Mouse (Mus musculus) gastrocnemius, postnatal 10 days (tissue): Measurements from ENCODE around the gene Fam136a. TPM values are rescaled to one million over a fixed set of nuclear protein-coding genes. Genes with fewer than 3 reads are reported as not detected.
A peak's percentile ranks its signal among the peaks of the same experiment; 100 is the strongest.
"Not testable (repeated sequence)": the region's sequence is repeated elsewhere in the genome, so short reads cannot be mapped to it uniquely, and the experiment has no call there.

Experiments used
- DNase-seq: peaks from one replicate; pipeline ENCODE4 v3.0.0; 2021; ENCODE audit warnings: mixed read lengths
- long read RNA-seq, 2 experiments: library from polyadenylated mRNA; stranded (forward); transcript quantifications; one replicate each; pipeline ENCODE4 v2.0.0; 2021
- total RNA-seq, 2 experiments: library from RNA; stranded (reverse); gene quantifications; 2 replicates each; pipeline ENCODE4 v1.2.3; 2021

Fam136a gene
- total RNA-seq, result 10 to 100 TPM; 23.8 to 30.4 TPM
- long read RNA-seq, experiment 1, transcript Fam136a-201 (3 exons, 1,643 nt), result major isoform, 67 of 76 reads
- long read RNA-seq, experiment 1, partial matches to known transcripts, result 0 of 76 reads
- long read RNA-seq, experiment 1, other reads (novel, unspliced or antisense), result 9 of 76 reads
- long read RNA-seq, experiment 2, transcript Fam136a-201 (3 exons, 1,643 nt), result major isoform, 69 of 77 reads
- long read RNA-seq, experiment 2, partial matches to known transcripts, result 1 of 77 reads
- long read RNA-seq, experiment 2, other reads (novel, unspliced or antisense), result 7 of 77 reads

- peak; percentile 96 for DNase-seq
Measured at GRCm38 (mm10) chr6:86365371-86366124, at the start of gene Fam136a. Gene Fam136a, plus strand, starts transcription at chr6:86365646.

- no peak for DNase-seq
Measured at GRCm38 (mm10) chr6:86317066-86317465, 48.4 kb upstream of the Fam136a start.

- DNase-seq, result no peak
Measured at GRCm38 (mm10) chr6:86318855-86319254, 46.6 kb upstream of the Fam136a start.

GRCm38 (mm10) chr6:86322031-86322563 lies 43.3 kb upstream of the Fam136a start:
- no peak for DNase-seq

GRCm38 (mm10) chr6:86322991-86323390 lies 42.5 kb upstream of the Fam136a start:
- DNase-seq, result no peak

- DNase-seq, result no peak
Measured at GRCm38 (mm10) chr6:86324400-86324799, 41.0 kb upstream of the Fam136a start.

- DNase-seq, result no peak
Measured at GRCm38 (mm10) chr6:86325646-86326045, 39.8 kb upstream of the Fam136a start.

GRCm38 (mm10) chr6:86326866-86327265 lies 38.6 kb upstream of the Fam136a start:
- no peak for DNase-seq

GRCm38 (mm10) chr6:86328369-86328768 lies 37.1 kb upstream of the Fam136a start:
- no peak for DNase-seq

GRCm38 (mm10) chr6:86329943-86330342 lies 35.5 kb upstream of the Fam136a start:
- DNase-seq, result no peak

GRCm38 (mm10) chr6:86335121-86335849 lies 30.2 kb upstream of the Fam136a start:
- DNase-seq, result no peak

- DNase-seq, result no peak
Measured at GRCm38 (mm10) chr6:86335860-86336259, 29.6 kb upstream of the Fam136a start.

GRCm38 (mm10) chr6:86336340-86336739 lies 29.1 kb upstream of the Fam136a start:
- not testable (repeated sequence) for DNase-seq

- DNase-seq, result no peak
Measured at GRCm38 (mm10) chr6:86343656-86344055, 21.8 kb upstream of the Fam136a start.

GRCm38 (mm10) chr6:86346063-86346462 lies 19.4 kb upstream of the Fam136a start:
- no peak for DNase-seq

- no peak for DNase-seq
Measured at GRCm38 (mm10) chr6:86349257-86349656, 16.2 kb upstream of the Fam136a start.

GRCm38 (mm10) chr6:86354948-86355347 lies 10.5 kb upstream of the Fam136a start:
- DNase-seq, result no peak

GRCm38 (mm10) chr6:86356956-86357355 lies 8.5 kb upstream of the Fam136a start:
- DNase-seq, result no peak

- no peak for DNase-seq
Measured at GRCm38 (mm10) chr6:86360691-86361090, 4.8 kb upstream of the Fam136a start.

- no peak for DNase-seq
Measured at GRCm38 (mm10) chr6:86361373-86361772, 4.1 kb upstream of the Fam136a start.

- peak; percentile 73 for DNase-seq
Measured at GRCm38 (mm10) chr6:86364442-86365141, 854 bp upstream of the Fam136a start.
